Mouse (Mus musculus) heart, adult 9 months (tissue): Measurements from ENCODE around the gene Lurap1.
A peak's percentile ranks its signal among the peaks of the same experiment; 100 is the strongest.

Experiments
- DNase-seq, 2 experiments: peaks; one replicate each; pipeline ENCODE4 v3.0.0; 2022; ENCODE audit warnings: low spot score in 2 of 2

Gene Lurap1

DNA sequence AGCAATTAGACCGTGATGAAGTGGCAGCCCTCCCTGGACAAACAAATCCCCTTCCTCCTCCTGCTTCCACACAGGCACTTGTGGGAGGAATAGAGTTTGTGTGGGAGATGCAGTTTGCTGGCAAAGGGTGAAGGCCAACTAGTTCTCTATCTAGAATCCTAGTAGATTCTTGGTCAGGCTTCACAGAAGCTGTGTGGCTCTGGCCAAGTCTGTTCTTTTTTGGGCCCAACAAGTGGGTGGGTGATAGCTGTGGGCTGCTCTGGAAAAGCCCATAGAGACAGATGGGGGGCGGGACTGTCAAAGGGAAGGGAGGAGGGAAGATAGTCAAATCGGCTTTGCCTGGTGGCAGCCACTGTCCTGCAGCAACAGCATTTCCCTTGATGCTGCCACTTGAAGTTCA is 9.6 kb upstream of the Lurap1 start:
- DNase-seq = no peak

DNA sequence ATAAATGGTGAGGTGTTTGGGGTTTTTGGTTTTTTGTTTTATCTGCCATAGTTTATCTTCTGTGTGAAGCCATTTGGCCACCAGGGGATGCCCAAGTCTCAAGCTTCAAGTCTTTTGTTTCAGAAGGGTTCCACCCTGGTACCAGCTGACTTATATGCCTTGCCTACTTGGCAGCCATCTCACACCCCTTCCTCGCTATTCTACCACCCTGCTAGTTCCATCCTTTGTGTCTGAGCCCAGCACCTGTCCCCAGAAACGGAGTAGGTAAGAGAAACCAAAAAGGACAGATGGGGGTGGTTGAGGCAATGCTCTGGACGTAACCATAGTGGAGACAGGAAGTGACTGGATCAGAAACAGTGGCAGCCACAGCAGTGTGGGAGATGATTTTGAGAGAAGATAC is 8.8 kb upstream of the Lurap1 start:
- DNase-seq = no peak

GRCm38 (mm10) chr4:116157882-116158281 is 6.7 kb upstream of the Lurap1 start:
- DNase-seq = no peak

DNA sequence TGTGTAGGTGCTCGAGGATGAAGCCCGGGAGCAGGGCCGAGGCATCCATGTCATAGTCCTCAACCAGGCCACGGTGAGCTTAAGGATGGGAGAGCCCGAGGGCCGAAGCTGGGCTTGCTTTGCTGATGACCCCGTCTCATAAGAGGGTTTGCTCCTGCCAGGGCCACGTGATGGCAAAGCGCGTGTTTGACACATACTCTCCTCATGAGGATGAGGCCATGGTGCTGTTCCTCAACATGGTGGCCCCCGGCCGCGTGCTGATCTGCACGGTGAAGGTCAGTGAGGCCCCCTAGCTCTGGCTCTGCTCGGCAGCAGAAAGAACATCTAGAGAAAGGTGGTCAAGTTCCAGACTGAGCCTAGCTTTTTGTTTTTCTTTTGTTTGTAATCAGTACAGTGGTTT is 1.6 kb upstream of the Lurap1 start:
- DNase-seq = no peak

- DNase-seq = no peak
These were observed 296 bp downstream of the Lurap1 start for GRCm38 (mm10) chr4:116150862-116151221.

GRCm38 (mm10) chr4:116150156-116150861 is 829 bp downstream of the Lurap1 start:
- peak; percentile 54 to 62 for DNase-seq

DNA sequence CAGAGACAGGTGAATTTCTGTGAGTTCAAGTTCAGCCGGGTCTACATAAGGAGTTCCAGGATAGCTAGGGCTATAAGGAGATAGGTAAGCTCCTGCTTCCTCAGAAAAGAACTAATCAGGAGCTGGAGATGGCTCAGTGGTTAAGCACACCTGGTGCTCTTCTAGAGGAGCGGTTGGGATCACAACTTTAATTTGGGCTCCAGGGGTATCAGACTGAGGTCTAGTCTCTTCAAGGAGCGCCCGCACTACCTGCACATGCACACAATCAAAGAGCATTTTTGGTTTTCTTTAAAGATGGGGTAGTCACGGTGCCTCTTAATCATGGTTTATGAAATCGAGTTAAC is 1.4 kb downstream of the Lurap1 start:
- DNase-seq = no peak

GRCm38 (mm10) chr4:116143891-116144717 is 7.0 kb downstream of the Lurap1 start:
- DNase-seq = peak; percentile 65 to 71

DNA sequence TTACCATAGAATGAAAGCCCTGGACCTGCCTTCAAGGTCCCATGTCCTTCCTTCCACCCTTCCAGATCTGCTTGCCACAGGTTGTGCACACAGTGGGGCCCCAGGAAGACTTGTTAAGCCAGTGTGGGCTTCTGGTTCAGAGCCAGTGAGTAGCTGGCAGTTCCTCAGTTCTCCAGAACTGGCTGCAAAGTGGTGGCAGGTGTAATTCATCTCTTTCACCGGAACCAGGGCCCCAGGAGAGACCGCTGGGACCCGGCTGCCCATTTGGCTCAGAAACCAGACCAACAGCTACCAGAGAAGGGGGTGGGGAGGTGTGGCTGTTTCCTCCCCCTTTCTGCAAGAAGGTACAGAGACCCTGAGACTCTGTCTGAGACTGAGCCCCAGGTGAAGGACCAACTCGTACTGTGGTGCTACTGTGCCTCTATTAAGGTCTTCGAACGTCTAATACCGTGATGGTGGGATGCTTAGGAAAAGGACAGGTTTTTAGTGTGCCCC is 7.8 kb downstream of the Lurap1 start:
- DNase-seq = peak; percentile 17 to 24

- DNase-seq = no peak
These were observed 8.9 kb downstream of the Lurap1 start for GRCm38 (mm10) chr4:116142269-116142668.

- no peak for DNase-seq
These were observed 9.4 kb downstream of the Lurap1 start for GRCm38 (mm10) chr4:116141736-116142135.

DNA sequence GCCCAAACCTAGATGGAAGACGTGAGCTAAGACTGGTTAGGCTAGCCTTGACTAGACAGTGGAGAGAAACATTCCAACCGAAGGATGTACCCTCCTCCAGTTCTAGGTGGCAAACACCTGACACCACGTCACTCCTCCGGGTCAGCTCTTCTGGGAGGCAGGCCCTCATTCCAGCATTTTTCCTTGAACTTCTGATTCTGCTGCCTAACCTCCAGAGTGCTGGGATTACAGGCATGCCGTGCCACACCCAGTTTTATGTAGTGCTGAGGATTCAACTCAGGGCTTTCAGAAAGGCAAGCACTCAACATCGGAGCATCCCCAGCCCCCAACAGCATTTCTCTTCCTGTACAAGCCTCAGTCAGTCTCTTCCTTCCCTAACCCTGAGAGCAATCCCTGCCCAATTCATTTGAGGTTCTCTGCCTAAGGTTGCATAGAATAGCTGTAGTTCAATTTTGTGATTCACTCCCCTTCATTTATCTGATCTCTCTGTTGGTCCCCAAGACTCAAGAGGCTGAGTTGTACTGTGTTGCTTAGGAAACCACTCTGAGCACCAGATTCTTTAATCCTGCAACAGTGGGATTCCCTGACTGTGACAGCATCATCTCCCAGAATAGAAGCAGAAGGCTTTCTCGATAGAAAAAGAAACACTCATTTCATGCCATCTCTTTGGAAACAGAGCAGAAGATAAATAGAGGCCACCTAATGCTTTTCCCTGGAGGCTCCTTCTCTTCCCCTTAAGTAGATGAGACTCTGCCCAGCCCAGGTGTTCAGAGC is 10.2 kb downstream of the Lurap1 start:
- DNase-seq = no peak

GRCm38 (mm10) chr4:116137421-116137996 is 13.6 kb downstream of the Lurap1 start:
- peak in 1 of 2 experiments; percentile 27 for DNase-seq

GRCm38 (mm10) chr4:116134990-116135389 is 16.1 kb downstream of the Lurap1 start:
- DNase-seq = no peak

DNA sequence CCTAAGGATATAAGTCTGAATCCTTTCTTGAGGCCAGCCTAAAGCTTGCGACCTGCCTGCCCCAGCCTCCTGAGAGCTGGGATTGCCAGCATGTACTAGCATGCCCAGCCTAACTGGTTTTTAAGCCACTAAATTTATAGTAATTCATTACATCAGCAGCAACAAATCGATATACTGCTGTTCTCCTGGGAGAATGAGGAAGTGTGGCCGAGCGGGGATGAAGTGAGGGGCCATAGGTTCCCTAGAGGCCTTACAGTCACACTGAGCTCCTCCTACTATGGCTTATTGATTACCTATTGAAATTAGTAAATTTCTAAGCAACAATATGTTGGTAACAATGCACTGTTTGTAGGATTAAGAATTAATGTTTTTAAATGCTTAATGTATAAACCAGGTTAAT is 18.0 kb downstream of the Lurap1 start:
- DNase-seq = no peak

GRCm38 (mm10) chr4:116127956-116128355 is 23.2 kb downstream of the Lurap1 start:
- DNase-seq = no peak

DNA sequence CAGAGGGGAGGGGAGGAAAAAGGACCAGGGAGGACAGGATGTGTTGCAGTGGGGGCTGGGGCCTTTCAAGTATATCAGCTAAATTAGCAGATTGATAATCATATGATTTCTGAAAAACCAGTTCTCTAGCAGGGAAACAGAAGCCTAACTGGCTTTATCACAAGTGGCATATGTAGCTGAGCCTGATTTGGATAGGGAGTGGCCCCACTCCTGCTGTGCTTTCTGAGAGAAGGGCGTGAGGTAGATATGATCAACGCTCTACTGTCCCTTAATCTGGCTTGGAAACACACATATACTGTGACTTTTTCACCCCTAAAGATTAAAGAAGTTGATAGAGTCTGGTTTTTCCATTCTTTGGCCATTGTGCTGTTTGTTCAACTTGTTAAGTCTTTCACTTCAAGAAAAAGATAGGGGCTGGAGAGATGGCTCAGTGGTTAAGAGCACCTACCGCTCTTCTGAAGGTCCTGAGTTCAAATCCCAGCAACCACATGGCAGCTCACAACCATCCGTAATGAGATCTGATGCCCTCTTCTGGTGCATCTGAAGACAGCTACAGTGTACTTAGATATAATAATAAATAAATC is 25.2 kb downstream of the Lurap1 start:
- DNase-seq = no peak

GRCm38 (mm10) chr4:116123602-116124519 is 27.3 kb downstream of the Lurap1 start, which contains the start of the genes Rad54l and Pomgnt1:
Gene Rad54l, minus strand, starts transcription at chr4:116123690.
Gene Pomgnt1, plus strand, starts transcription at chr4:116123840.
- DNase-seq = peak; percentile 76 to 81

- DNase-seq = no peak
These were observed 28.4 kb downstream of the Lurap1 start for GRCm38 (mm10) chr4:116122762-116123161.

DNA sequence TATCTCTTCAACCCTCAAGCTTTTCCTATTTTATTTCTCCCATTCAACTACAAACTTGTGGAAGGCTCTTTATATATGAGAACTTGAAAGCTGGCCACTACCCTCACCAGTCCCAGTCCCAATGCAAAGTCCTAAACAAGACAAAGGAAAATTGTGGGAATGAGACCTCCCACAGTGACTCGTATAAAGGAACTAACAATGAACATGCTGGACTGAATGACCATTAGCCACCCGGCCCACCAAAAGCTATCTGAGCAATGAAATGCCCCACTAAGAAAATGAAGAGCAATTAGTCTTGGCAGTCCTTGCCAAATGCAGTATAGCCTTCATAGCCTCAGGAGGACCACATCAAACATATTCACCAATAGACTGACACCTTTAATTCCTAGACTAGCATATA is 39.7 kb downstream of the Lurap1 start:
- DNase-seq = no peak
